Mouse (Mus musculus): ENCODE measurements around the gene Rufy2.
A peak's percentile ranks its signal among the peaks of the same experiment; 100 is the strongest.
"Not testable (repeated sequence)": the region's sequence is repeated elsewhere in the genome, so short reads cannot be mapped to it uniquely, and the experiment has no call there.

The Rufy2 gene

GRCm38 (mm10) chr10:63053007-63053406, 73.0 kb downstream of the Rufy2 start:
- no peak for DNase-seq (ENCODE audit: low spot score)

GRCm38 (mm10) chr10:63054071-63054470, 74.0 kb downstream of the Rufy2 start:
- not testable (repeated sequence) for DNase-seq (ENCODE audit: low spot score)

GRCm38 (mm10) chr10:63054586-63054985, 74.6 kb downstream of the Rufy2 start:
- no peak for DNase-seq (ENCODE audit: low spot score)

- DNase-seq (ENCODE audit: low spot score): no peak
Measured at GRCm38 (mm10) chr10:63056966-63057750, 77.1 kb downstream of the Rufy2 start.

- DNase-seq (ENCODE audit: low spot score): no peak
Measured at GRCm38 (mm10) chr10:63059862-63060261, 79.8 kb downstream of the Rufy2 start, which contains the start of gene Pbld1. Pbld1 (plus strand) TSS chr10:63060162.

GRCm38 (mm10) chr10:63060406-63060805, 80.4 kb downstream of the Rufy2 start:
- DNase-seq (ENCODE audit: low spot score): no peak

- DNase-seq (ENCODE audit: low spot score): no peak
Measured at GRCm38 (mm10) chr10:63061266-63061665, 81.2 kb downstream of the Rufy2 start.

- no peak for DNase-seq (ENCODE audit: low spot score)
Measured at GRCm38 (mm10) chr10:63062696-63063095, 82.7 kb downstream of the Rufy2 start.

GRCm38 (mm10) chr10:63063365-63063764, 83.3 kb downstream of the Rufy2 start:
- no peak for DNase-seq (ENCODE audit: low spot score)

- DNase-seq (ENCODE audit: low spot score): no peak
Measured at GRCm38 (mm10) chr10:63064516-63064915, 84.5 kb downstream of the Rufy2 start.

- DNase-seq (ENCODE audit: low spot score): no peak
Measured at GRCm38 (mm10) chr10:63065561-63065960, 85.5 kb downstream of the Rufy2 start.

- peak; percentile 65 for DNase-seq (ENCODE audit: low spot score)
Measured at GRCm38 (mm10) chr10:63065988-63066387, 86.0 kb downstream of the Rufy2 start.
